Mouse (Mus musculus) embryo, embryonic 11 days (tissue): ENCODE results near the gene Ccr9.
"Not testable (repeated sequence)": the region's sequence is repeated elsewhere in the genome, so short reads cannot be mapped to it uniquely, and the experiment has no call there.

Experiments used
- DNase-seq: peaks from one replicate; pipeline ENCODE4 v3.0.0-alpha.2; 2015

Ccr9 gene

GRCm38 (mm10) chr9:123717186-123718008 is 39.2 kb downstream of the Ccr9 start, which contains the start of gene Lztfl1:
Gene Lztfl1 (minus strand): TSS chr9:123717697.
- DNase-seq = peak; percentile 100

- DNase-seq = no peak
Measured at GRCm38 (mm10) chr9:123722737-123723493, 44.7 kb downstream of the Ccr9 start.

DNA sequence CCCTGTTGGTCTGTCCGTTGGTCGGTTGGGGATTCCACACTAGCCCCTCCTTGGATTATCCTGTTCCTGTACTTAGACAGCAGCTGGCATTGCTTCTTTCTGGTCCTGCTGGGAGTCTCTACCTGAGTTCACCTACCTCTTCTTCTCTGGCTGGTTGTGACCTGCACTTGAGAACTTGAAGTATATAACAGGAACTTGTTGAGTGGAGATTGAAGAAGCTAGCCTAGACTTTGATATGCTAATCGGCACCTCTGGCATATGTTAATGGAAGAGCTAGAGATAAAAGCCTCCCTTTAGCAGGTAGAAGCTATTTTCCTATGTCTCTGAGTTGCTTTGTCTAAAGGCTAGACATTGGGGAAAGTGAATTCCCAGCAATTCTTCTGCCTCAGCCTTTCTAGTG is 53.0 kb downstream of the Ccr9 start:
- no peak for DNase-seq

DNA sequence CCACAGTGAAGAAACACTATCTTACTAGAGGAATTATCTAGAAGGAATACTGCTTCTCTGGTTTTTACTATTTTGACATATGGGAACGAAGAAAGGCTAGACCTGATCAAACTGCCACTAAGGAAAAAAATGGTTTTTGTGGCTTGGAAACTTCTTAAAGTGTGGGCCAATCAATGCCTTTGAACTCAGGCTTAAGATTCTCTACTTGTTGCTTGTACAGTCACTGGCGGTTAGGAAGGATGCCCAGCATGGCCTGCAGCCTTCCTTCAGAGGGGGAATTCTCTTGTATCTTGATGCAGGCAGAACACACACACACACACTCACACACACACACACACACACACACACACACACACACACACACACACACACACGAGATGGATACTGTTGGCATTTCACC is 55.9 kb downstream of the Ccr9 start:
- DNase-seq = no peak

DNA sequence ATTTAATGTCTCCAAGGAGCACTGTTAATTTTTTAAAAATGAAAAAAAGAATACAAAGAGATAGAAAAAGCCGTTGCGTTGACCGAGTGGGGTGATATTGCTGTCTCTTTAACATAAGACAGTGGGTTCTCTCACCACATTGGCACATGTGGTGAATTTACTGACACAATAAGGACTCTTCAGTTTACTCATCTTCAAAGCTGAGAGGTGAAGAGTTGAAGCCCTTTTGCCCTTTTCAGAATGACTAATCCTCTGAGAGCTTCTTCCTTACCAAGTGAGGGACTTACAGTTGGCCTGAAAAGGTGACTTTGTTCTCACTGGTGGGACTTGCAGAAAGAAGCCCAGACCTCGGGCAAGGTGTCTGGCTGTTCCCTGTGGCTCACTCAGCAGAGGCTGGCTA is 62.6 kb downstream of the Ccr9 start:
- no peak for DNase-seq

DNA sequence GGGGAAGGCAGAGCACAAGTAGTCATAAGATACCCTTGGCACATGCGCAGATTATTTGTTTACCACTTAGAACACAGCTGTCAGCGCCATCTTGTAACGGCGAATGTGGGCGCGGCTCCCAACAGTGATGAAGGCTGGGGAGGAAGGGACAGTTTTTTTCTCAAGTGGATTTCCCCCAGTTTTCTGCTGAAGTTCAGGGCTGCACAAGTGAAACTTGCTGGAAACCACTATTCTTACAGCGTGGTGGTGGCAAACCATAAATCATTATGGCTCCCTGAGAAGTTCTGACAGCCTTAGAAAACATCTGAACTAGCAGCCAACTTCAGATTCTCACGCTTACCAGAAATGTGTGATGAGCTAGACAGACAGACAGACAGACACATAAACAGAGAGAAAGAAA is 71.4 kb downstream of the Ccr9 start:
- not testable (repeated sequence) for DNase-seq

DNA sequence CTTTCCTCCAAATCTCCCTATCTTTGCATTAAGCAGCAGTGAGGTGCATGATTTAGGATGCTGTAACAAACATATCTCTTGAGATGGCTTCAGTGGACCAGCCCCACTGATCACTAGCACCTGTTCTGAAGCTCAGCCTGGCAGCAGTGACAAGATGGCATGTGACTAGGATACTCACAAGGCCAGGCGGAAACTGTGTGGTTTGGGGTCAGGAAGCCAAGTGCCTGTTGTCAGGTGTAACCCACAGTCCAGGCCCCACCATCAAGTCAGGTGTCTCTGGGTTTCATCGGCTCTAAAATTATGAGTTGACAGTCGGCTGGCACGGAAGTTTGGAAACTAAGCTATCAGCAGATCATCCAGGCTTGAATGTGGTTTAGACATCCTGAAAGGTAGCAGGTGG is 76.1 kb downstream of the Ccr9 start:
- DNase-seq = no peak

- no peak for DNase-seq
Measured at GRCm38 (mm10) chr9:123756752-123757151, 78.5 kb downstream of the Ccr9 start.

- DNase-seq = no peak
Measured at GRCm38 (mm10) chr9:123757326-123757725, 79.1 kb downstream of the Ccr9 start.

- no peak for DNase-seq
Measured at GRCm38 (mm10) chr9:123758156-123758555, 79.9 kb downstream of the Ccr9 start.

DNA sequence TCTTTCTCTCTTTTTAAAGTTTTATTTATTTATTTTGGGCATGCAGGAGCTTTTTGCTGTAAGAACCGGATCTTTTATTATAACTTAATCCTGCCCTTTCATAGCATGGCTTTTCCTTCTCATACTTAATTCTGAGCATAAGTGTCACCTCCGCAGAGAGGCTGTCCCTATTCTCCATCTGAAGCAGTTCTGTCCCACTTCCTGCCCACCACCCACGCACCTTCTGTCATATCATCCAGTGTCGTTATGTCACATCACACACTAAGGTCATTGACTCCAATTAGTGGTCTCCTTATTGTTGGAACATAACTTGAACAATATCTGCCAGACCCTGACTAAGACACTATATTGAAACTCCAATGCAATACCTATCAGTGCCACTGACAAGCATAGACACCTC is 80.4 kb downstream of the Ccr9 start:
- no peak for DNase-seq

- DNase-seq = no peak
Measured at GRCm38 (mm10) chr9:123760806-123761205, 82.6 kb downstream of the Ccr9 start.

GRCm38 (mm10) chr9:123762886-123763285 is 84.6 kb downstream of the Ccr9 start:
- no peak for DNase-seq

DNA sequence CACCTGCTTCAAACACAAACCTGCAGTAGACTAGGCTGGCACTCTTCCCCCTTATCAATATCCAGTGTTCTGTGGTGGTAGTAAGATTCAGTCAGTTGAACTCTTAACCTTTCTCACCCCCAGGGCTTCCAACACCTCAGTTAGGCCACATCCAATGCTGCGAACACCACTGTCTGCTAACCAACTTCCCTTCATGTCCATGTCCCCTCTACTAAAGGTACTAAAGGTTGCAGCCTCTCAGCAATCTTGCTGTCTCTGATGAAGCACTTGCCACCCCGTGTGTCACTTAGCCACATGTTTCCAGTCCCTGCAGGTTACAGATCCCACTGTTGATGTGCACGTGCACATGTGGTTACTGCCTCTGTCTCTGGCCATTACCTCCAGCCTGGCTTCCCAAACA is 85.5 kb downstream of the Ccr9 start:
- DNase-seq = no peak

DNA sequence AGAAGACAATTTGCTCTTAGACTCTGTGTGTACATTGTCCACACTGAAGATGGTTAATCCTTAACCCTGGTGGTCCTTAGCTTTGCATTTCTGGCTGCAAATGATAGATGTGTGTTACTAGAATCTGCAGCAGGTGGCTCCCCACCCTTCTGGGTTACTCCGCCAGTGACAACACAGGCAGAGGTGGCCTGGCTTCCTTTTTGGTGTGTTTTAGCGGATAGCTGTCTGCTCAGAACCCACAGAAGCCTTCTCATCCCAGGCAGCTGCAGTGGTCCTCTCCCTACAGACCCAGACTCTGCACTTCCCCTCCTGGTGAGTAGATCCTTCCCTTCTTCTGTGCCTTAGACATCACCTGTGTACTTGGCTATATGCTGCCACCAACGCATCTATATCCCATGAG is 88.8 kb downstream of the Ccr9 start:
- DNase-seq = no peak

- no peak for DNase-seq
Measured at GRCm38 (mm10) chr9:123768443-123768842, 90.2 kb downstream of the Ccr9 start.

DNA sequence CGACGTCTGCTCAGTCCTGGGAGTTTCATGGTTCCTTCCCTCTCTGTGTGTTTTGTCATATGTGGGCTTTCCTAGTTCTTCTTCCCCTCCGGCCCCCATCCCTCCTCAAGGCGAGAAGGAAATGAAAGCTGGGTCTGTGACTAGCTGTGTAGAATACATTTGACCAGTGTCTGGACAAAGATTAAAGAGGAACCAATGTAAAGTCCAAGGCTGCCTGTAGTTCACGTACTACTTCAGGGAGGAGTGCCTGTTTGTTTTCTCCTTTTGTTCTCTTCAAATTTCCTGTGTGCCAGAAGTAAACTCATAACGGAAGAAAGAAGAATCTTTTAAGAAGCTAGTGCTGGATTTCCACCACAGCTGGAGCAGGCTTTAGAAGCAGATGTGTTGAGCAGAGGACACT is 91.3 kb downstream of the Ccr9 start:
- DNase-seq = no peak

GRCm38 (mm10) chr9:123773299-123773698 is 95.1 kb downstream of the Ccr9 start:
- DNase-seq = peak; percentile 32

DNA sequence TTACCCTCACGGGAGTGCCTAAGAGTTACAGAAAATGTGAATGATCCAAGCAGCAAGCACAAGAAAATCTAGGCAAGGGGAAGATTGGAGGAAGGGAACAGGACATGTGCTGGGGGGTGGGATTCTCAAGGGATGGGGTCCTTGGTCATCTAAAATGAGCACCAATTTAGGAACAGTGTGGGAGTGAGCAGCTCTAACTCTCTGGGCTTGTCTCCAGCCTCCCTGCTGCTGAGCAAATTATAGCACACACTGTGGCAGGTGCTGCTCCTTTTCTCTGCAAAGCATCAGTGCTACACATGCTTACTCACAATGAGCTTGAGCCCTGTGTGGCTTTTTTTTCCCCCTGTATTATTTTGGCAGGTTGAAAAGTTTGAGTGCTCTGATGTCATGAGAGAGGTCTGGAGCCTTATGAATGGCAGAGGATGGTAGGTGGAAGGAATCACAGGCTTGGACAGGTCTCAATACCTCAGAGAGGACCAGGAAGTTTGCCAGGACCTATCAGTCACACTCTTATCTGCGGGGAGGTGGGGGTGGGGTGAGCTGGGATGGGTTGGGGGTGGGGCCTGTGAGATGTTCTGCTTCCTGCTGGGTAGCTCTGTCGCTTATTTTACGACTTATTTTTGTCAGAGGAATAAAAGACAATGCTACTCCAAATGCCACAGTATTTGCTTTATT is 110.8 kb downstream of the Ccr9 start:
- no peak for DNase-seq

GRCm38 (mm10) chr9:123796174-123796573 is 117.9 kb downstream of the Ccr9 start:
- DNase-seq = peak; percentile 44

DNA sequence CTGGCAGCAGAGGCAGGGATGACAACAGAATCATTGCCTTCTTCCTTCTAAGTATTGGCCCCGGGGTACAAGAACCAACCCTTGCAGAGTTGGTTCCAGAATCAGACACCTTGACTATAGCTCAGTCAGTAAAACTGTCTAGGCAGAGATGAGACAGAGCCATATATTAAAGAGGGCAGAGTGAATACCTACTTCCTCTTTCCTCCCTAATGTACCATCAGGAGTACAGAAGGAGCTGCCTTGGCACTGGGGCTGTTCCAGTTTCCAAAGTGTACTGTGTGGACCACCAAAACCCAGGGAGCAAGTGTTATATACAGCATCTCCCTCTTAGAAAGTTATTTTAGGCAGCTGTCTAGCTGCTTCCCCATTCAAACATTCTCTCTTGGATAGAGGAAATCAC is 123.3 kb downstream of the Ccr9 start:
- no peak for DNase-seq

DNA sequence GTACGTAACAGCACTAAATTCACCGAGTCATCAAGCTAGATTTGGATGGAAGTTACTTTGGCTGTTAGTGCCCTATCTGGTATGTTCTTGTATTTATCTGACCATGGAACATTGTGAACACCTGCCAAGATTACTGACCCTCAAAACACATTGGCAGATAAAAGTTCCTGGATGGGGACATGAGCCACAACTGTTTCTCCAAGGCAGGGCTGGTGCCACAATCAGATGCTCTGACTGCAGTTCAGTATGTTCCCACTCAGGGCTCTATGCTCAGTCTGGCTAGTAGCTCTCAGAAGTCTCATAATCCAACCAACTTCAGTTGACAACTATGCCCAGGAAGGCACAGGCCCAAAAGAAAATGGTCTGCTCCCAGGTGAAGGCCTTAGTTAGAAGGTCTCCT is 124.2 kb downstream of the Ccr9 start:
- DNase-seq = no peak

DNA sequence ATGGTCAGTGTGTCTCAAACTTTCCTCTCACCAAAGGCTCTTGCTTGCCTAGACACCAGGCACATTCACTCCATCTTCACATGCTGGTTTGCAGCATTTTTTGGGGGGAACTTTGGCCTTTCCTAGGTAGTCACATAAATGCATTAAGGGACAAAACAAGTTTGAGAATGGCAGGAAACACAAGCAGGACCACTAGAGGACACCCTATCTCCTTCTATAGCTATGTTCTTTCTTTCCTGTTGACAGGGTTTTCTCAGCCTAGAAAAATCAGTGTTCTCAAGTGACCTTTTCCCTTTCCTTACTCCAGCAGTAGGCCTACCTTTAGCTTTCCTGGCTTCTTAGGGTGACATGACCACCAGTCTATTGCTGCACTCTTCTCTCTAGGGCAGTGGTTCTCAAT is 124.7 kb downstream of the Ccr9 start:
- DNase-seq = no peak

DNA sequence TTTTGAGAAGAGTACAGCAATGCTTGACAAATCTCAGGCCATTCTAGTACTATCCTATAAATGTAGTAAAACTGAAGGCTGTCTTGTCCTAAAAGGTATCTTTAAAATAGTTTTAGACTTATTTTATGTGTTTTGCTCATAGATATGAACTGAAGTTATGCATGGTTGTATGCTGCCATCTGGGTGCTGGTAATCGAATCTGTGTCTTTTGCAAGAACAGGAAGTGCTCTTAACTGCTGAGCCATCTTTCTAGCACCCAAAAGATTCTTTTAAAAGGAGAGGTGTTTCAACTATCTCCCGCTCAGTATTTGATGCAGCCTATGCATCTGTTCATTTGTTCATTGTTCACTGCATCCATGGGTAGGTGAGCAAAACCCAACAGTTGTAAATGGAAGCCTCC is 127.0 kb downstream of the Ccr9 start:
- no peak for DNase-seq
